Mouse (Mus musculus): Measurements from ENCODE around the gene Nrtn.

Nrtn gene

GRCm38 (mm10) chr17:56757416-56758123, at the start of gene Nrtn:
TSS of gene Nrtn (minus strand) at chr17:56757530.
- DNase-seq (ENCODE audit: low spot score), result peak; percentile 94

GRCm38 (mm10) chr17:56805784-56806183, 48.5 kb upstream of the Nrtn start:
- DNase-seq (ENCODE audit: low spot score), result no peak

GRCm38 (mm10) chr17:56804952-56805351, 47.6 kb upstream of the Nrtn start:
- DNase-seq (ENCODE audit: low spot score), result no peak

GRCm38 (mm10) chr17:56802065-56802464, 44.7 kb upstream of the Nrtn start:
- no peak for DNase-seq (ENCODE audit: low spot score)

GRCm38 (mm10) chr17:56799276-56799675, 41.9 kb upstream of the Nrtn start:
- no peak for DNase-seq (ENCODE audit: low spot score)

GRCm38 (mm10) chr17:56793614-56794319, 36.4 kb upstream of the Nrtn start:
- DNase-seq (ENCODE audit: low spot score), result no peak

- no peak for DNase-seq (ENCODE audit: low spot score)
These were observed 35.3 kb upstream of the Nrtn start for GRCm38 (mm10) chr17:56792588-56792987.

GRCm38 (mm10) chr17:56789286-56789685, 32.0 kb upstream of the Nrtn start:
- no peak for DNase-seq (ENCODE audit: low spot score)

GRCm38 (mm10) chr17:56788886-56789285, 31.6 kb upstream of the Nrtn start:
- no peak for DNase-seq (ENCODE audit: low spot score)

- no peak for DNase-seq (ENCODE audit: low spot score)
These were observed 23.1 kb upstream of the Nrtn start for GRCm38 (mm10) chr17:56780291-56780978.

- no peak for DNase-seq (ENCODE audit: low spot score)
These were observed 21.5 kb upstream of the Nrtn start for GRCm38 (mm10) chr17:56778779-56779362.

- DNase-seq (ENCODE audit: low spot score), result no peak
These were observed 20.2 kb upstream of the Nrtn start for GRCm38 (mm10) chr17:56777568-56777967.

- no peak for DNase-seq (ENCODE audit: low spot score)
These were observed 12.6 kb upstream of the Nrtn start, which contains the start of gene Prr22 for GRCm38 (mm10) chr17:56769950-56770349. TSS of gene Prr22 (plus strand) at chr17:56770250.

- no peak for DNase-seq (ENCODE audit: low spot score)
These were observed 11.6 kb upstream of the Nrtn start for GRCm38 (mm10) chr17:56768941-56769340.

GRCm38 (mm10) chr17:56767531-56768135, 10.3 kb upstream of the Nrtn start:
- no peak for DNase-seq (ENCODE audit: low spot score)

GRCm38 (mm10) chr17:56766631-56767405, 9.5 kb upstream of the Nrtn start:
- no peak for DNase-seq (ENCODE audit: low spot score)

- DNase-seq (ENCODE audit: low spot score), result no peak
These were observed 8.1 kb upstream of the Nrtn start for GRCm38 (mm10) chr17:56765431-56765830.

GRCm38 (mm10) chr17:56764474-56765354, 7.4 kb upstream of the Nrtn start, which contains the start of gene Dus3l:
TSS of gene Dus3l (plus strand) at chr17:56764757.
- peak; percentile 78 for DNase-seq (ENCODE audit: low spot score)

GRCm38 (mm10) chr17:56763741-56764250, 6.5 kb upstream of the Nrtn start:
- DNase-seq (ENCODE audit: low spot score), result no peak

Measured in ovary, postnatal 14 days (tissue).